Mouse (Mus musculus): ENCODE measurements around the gene Smarcd2. TPM values are rescaled to one million over a fixed set of nuclear protein-coding genes. Genes with fewer than 3 reads are reported as not detected.

Gene Smarcd2
- total and polyA plus RNA-seq, 2 experiments from 2014 or later = 10.7 to 43.0 TPM

DNA sequence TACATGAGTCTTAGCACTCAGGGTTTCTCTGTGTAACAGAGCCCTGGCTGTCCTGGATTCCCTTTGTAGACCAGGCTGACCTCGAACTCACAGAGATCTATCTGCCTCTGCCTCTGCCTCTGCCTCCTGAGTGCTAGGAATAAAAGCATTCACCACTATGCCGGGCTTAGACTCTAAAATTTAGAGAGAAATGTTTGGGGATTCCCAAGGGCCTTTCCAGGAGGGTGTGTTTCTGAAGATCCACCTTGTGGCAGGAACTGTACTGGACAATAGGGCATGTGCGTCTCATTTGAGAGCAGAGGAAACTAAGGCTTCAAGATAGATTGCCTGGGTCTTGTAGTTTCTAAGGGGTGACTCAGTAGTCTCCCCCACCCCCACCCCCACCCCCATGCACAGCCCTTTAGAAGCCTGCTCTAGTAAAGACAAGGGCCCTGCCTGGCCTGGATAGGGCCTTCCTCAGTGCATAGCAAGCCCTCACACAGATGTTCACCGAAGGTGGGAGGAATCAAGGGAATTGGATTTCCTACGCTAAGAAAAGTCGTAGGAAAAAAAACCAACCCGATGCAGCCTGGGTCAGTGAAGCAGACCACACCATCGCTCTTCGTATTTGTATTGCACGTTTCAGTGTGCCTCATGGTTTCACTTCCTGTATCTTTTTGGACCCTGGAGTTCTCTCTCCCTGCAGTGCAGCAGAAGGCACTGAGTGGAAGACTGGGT lies 32.7 kb upstream of the Smarcd2 start:
- ATAC-seq (ENCODE audit: insufficient read depth, low read depth) = no peak
- no peaks in the 10 kb centered on the region for H3K36me3 ChIP-seq (replicated peaks; ENCODE audit: control insufficient read depth, insufficient read depth, low read length)
- no peak overlapping the region for H3K9ac ChIP-seq (replicated peaks; ENCODE audit: low read depth, low read length)
- no peak for TF ChIP-seq CTCF (IDR thresholded peaks at IDR 0.05; ENCODE audit: low read depth)
- no peak for TF ChIP-seq EP300 (IDR thresholded peaks at IDR 0.05; ENCODE audit: low read depth)
- no peak overlapping the region for H3K4me3 ChIP-seq (ENCODE audit: low read depth, low read length)
- no peaks in the 10 kb centered on the region for H3K27me3 ChIP-seq (ENCODE audit: control insufficient read depth, insufficient read depth, low read length)
- no peak overlapping the region for H3K27ac ChIP-seq (ENCODE audit: low read depth)
- DNase-seq (ENCODE audit: low spot score) = no peak
- H3K4me1 ChIP-seq (ENCODE audit: control insufficient read depth, insufficient read depth) = no peaks in the 10 kb centered on the region
- H3K9me3 ChIP-seq (replicated peaks; ENCODE audit: control insufficient read depth, low read length) = no peaks in the 10 kb centered on the region
- H3K4me2 ChIP-seq (ENCODE audit: low read depth, low read length) = no peak overlapping the region
- WGBS = 78% methylated on average over 10 of the region's 10 CpGs

DNA sequence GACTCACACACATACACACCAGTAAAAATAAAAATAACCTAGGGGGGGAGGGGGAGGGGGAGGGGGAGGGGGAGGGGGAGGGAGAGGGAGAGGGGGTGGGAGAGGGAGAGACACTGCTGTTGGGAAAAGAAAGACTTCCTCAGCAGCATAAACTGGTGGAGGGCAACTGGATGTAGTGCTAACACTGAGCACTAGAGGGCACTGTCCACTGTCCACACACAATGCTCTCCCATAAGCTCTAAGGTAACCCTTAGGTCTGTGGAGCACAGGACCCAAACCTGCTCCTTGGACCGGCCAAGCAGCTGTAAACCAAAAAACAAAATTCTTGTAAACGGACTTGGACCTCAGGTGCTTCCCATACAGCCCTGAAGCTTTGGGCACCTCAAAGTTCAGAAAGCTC lies 29.9 kb upstream of the Smarcd2 start:
- WGBS = 20% methylated on average over 2 of the region's 2 CpGs
- H3K27ac ChIP-seq (ENCODE audit: low read depth) = no peak overlapping the region
- TF ChIP-seq CTCF (IDR thresholded peaks at IDR 0.05; ENCODE audit: low read depth) (peak; percentile 87), EP300 (IDR thresholded peaks at IDR 0.05; ENCODE audit: low read depth) (no peak)
- H3K27me3 ChIP-seq (ENCODE audit: control insufficient read depth, insufficient read depth, low read length) = no peaks in the 10 kb centered on the region
- no peaks in the 10 kb centered on the region for H3K9me3 ChIP-seq (replicated peaks; ENCODE audit: control insufficient read depth, low read length)
- H3K36me3 ChIP-seq (replicated peaks; ENCODE audit: control insufficient read depth, insufficient read depth, low read length) = no peaks in the 10 kb centered on the region
- H3K4me1 ChIP-seq (ENCODE audit: control insufficient read depth, insufficient read depth) = no peaks in the 10 kb centered on the region
- no peak overlapping the region for H3K4me3 ChIP-seq (ENCODE audit: low read depth, low read length)
- peak; percentile 46 for DNase-seq (ENCODE audit: low spot score)
- ATAC-seq (ENCODE audit: insufficient read depth, low read depth) = peak; percentile 78; the same call in 1 of the 2 replicates
- no peak overlapping the region for H3K9ac ChIP-seq (replicated peaks; ENCODE audit: low read depth, low read length)
- no peak overlapping the region for H3K4me2 ChIP-seq (ENCODE audit: low read depth, low read length)

DNA sequence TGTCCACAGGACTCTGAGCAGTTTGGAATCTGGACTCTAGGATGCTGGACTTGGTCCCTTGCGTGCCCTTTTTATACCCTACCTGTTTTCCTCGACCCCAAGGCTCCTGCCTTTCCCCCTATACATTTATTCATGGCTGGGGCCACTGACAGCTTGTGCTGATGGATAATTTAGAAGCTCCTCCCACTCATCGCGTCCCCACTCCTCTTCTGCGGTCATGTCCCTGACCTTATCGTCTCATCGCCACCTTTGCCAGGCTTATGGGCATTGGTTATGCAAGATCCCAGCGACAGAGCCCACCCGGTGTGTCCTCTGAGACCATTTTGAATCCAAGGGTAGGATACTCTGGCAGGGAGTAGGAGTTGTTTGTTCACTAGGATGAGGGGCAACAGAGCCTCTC lies 29.0 kb upstream of the Smarcd2 start, which contains the start of gene Gh:
Gene Gh (minus strand): TSS at position 101 of the 400 bp plus-strand sequence.
- H3K4me3 ChIP-seq (ENCODE audit: low read depth, low read length) = no peak within 1 kb of the TSS
- no peak within 1 kb of the TSS for H3K4me2 ChIP-seq (ENCODE audit: low read depth, low read length)
- WGBS = 81% methylated on average over 9 of the region's 9 CpGs
- no peak within 1 kb of the TSS for H3K27ac ChIP-seq (ENCODE audit: low read depth)
- ATAC-seq (ENCODE audit: insufficient read depth, low read depth) (no peak), DNase-seq (ENCODE audit: low spot score) (no peak)
- H3K36me3 ChIP-seq (replicated peaks; ENCODE audit: control insufficient read depth, insufficient read depth, low read length) = no peaks in the 10 kb centered on the region
- no peaks in the 10 kb centered on the region for H3K9me3 ChIP-seq (replicated peaks; ENCODE audit: control insufficient read depth, low read length)
- H3K4me1 ChIP-seq (ENCODE audit: control insufficient read depth, insufficient read depth) = no peaks in the 10 kb centered on the region
- TF ChIP-seq EP300 (IDR thresholded peaks at IDR 0.05; ENCODE audit: low read depth) = no peak
- TF ChIP-seq CTCF (IDR thresholded peaks at IDR 0.05; ENCODE audit: low read depth) = no peak
- no peak within 1 kb of the TSS for H3K9ac ChIP-seq (replicated peaks; ENCODE audit: low read depth, low read length)
- H3K27me3 ChIP-seq (ENCODE audit: control insufficient read depth, insufficient read depth, low read length) = no peaks in the 10 kb centered on the region

DNA sequence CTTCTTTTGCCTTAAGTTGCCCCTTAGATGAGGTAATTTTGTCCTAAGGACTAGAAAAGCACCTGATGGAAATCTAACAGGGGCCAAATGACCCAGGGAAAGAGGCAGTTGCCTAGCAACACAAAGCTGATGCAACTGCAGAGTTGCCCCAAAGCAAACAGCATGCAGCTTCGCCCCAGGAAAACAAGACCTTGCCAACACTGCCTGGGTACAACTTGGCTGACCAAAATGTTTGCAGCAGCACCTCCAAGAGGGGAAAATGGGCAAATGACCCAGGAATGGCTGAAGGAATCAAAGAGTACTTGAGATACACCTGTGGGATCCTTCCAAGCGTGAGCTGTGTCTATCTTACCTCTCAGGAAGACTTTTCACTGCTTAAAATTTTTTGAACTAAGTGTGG lies 19.1 kb upstream of the Smarcd2 start:
- DNase-seq (ENCODE audit: low spot score) (no peak), ATAC-seq (ENCODE audit: insufficient read depth, low read depth) (no peak)
- Histone ChIP-seq H3K9ac (replicated peaks; ENCODE audit: low read depth, low read length) (no peak overlapping the region), H3K36me3 (replicated peaks; ENCODE audit: control insufficient read depth, insufficient read depth, low read length) (no peaks in the 10 kb centered on the region), H3K27me3 (ENCODE audit: control insufficient read depth, insufficient read depth, low read length) (no peaks in the 10 kb centered on the region), H3K4me1 (ENCODE audit: control insufficient read depth, insufficient read depth) (no peaks in the 10 kb centered on the region), H3K4me2 (ENCODE audit: low read depth, low read length) (no peak overlapping the region), H3K27ac (ENCODE audit: low read depth) (no peak overlapping the region), H3K9me3 (replicated peaks; ENCODE audit: control insufficient read depth, low read length) (no peaks in the 10 kb centered on the region), H3K4me3 (ENCODE audit: low read depth, low read length) (no peak overlapping the region)
- WGBS = 91% methylated on average over 2 of the region's 2 CpGs
- no peak for TF ChIP-seq CTCF (IDR thresholded peaks at IDR 0.05; ENCODE audit: low read depth)
- TF ChIP-seq EP300 (IDR thresholded peaks at IDR 0.05; ENCODE audit: low read depth) = no peak

DNA sequence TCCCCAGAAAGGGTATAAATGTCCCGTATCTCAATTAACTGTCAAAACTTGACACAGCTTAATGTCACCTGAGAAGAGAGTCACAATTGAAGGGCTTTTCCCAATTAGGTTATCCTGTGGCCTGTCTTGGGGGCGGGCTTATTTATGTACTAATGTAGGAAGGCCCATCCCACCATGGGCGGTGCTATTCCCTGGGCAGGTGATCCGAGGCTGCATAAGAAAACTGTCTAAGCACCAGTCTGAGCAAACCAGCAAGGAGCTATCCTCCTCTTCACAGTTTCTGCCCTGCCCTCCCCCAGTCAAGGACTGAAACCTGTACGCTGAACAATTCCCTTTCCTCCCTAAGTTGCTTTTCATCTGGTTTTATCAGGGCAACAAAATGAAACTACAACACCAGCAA lies 17.6 kb upstream of the Smarcd2 start:
- Histone ChIP-seq H3K4me2 (ENCODE audit: low read depth, low read length) (no peak overlapping the region), H3K36me3 (replicated peaks; ENCODE audit: control insufficient read depth, insufficient read depth, low read length) (no peaks in the 10 kb centered on the region), H3K9ac (replicated peaks; ENCODE audit: low read depth, low read length) (no peak overlapping the region), H3K4me1 (ENCODE audit: control insufficient read depth, insufficient read depth) (no peaks in the 10 kb centered on the region), H3K4me3 (ENCODE audit: low read depth, low read length) (no peak overlapping the region), H3K27me3 (ENCODE audit: control insufficient read depth, insufficient read depth, low read length) (no peaks in the 10 kb centered on the region), H3K9me3 (replicated peaks; ENCODE audit: control insufficient read depth, low read length) (no peaks in the 10 kb centered on the region), H3K27ac (ENCODE audit: low read depth) (no peak overlapping the region)
- TF ChIP-seq CTCF (IDR thresholded peaks at IDR 0.05; ENCODE audit: low read depth) (no peak), EP300 (IDR thresholded peaks at IDR 0.05; ENCODE audit: low read depth) (no peak)
- DNase-seq (ENCODE audit: low spot score) = no peak
- 87% methylated on average over 5 of the region's 5 CpGs for WGBS
- no peak for ATAC-seq (ENCODE audit: insufficient read depth, low read depth)

DNA sequence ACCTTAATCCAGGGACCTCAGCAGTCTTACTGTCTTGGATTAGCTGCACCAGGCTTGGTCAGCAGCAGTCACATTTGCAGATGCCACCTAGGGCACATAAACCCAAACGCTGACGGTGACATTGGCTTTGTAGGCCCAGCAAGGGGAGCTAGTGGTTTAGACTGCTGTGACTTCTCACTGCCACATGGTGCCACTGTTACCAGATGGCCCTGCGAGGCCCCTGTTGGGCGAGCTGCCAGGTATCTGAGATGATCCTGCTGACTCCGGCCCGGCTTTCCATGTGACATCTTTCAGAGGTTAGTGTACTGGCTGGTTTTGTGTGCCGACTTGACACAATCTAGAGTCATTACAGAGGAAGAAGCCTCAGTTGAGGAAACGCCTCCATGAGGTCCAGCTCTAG lies 16.6 kb upstream of the Smarcd2 start:
- TF ChIP-seq CTCF (IDR thresholded peaks at IDR 0.05; ENCODE audit: low read depth) (peak; percentile 70), EP300 (IDR thresholded peaks at IDR 0.05; ENCODE audit: low read depth) (no peak)
- peak; percentile 90 for ATAC-seq (ENCODE audit: insufficient read depth, low read depth)
- Histone ChIP-seq H3K9me3 (replicated peaks; ENCODE audit: control insufficient read depth, low read length) (no peaks in the 10 kb centered on the region), H3K9ac (replicated peaks; ENCODE audit: low read depth, low read length) (no peak overlapping the region), H3K4me3 (ENCODE audit: low read depth, low read length) (no peak overlapping the region), H3K27ac (ENCODE audit: low read depth) (no peak overlapping the region), H3K4me2 (ENCODE audit: low read depth, low read length) (no peak overlapping the region), H3K36me3 (replicated peaks; ENCODE audit: control insufficient read depth, insufficient read depth, low read length) (no peaks in the 10 kb centered on the region), H3K4me1 (ENCODE audit: control insufficient read depth, insufficient read depth) (no peaks in the 10 kb centered on the region), H3K27me3 (ENCODE audit: control insufficient read depth, insufficient read depth, low read length) (no peaks in the 10 kb centered on the region)
- DNase-seq (ENCODE audit: low spot score) = peak; percentile 89
- 19% methylated on average over 8 of the region's 8 CpGs for WGBS
